Comparison of ENCODE assay signal across 8 mouse cellular contexts in the genomic region with DNA sequence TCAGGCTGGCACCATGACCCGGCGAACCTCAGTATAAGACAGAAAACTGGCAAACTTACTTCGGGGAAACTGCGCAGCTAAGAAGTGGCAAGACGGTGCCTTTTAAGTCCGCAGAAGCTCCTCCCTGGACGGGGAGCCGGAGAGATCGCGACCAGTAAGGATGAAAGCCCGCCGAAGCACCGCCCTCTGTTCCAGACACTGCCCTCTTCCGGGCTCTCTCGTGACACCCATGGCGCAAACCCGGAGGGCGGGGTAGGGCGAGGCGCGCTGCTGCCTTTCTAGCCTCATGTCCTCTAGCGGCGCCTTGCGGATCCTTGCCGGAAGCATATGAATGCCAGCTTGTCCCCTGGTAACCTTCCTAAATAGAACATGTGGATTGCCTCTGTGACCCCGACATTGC. TPM values are rescaled to one million over a fixed set of nuclear protein-coding genes. Genes with fewer than 3 reads are reported as not detected.
DNase-seq lines count a peak whose midpoint lies in the region; ATAC-seq lines count a peak whose summit lies in the region.

A gene (minus strand): TSS at position 179 of the 400 bp plus-strand sequence.

- H3K4me1 ChIP-seq in hindbrain, embryonic 11.5 days (replicated peaks; ENCODE audit: control insufficient read depth, insufficient read depth, low read length) = no peaks in the 10 kb centered on the region

- H3K9ac ChIP-seq in hindbrain, embryonic 11.5 days (ENCODE audit: low read depth, low read length) = peak within 1 kb of the TSS; percentile 55

- no peak within 1 kb of the TSS for H3K27ac ChIP-seq in hindbrain, embryonic 11.5 days (ENCODE audit: low read depth, low read length)

- WGBS in hindbrain, embryonic 11.5 days = 13% methylated on average over 24 of the region's 26 CpGs

- no peaks in the 10 kb centered on the region for H3K36me3 ChIP-seq in hindbrain, embryonic 11.5 days (ENCODE audit: control insufficient read depth, insufficient read depth, low read length)

- H3K9me3 ChIP-seq in hindbrain, embryonic 11.5 days (ENCODE audit: control insufficient read depth, low read length) = no peaks in the 10 kb centered on the region

- peak within 1 kb of the TSS; percentile 34 for H3K4me2 ChIP-seq in hindbrain, embryonic 11.5 days (replicated peaks; ENCODE audit: low read depth, low read length)

- no peaks in the 10 kb centered on the region for H3K27me3 ChIP-seq in hindbrain, embryonic 11.5 days (ENCODE audit: control insufficient read depth, insufficient read depth, low read length)

- peak; percentile 90 for DNase-seq in MN1 (ENCODE audit: low spot score)
- peak; percentile 92 for DNase-seq in cerebellum, adult 9-10 months
- peak; percentile 83 to 92 for DNase-seq in frontal cortex, adult 2 months (ENCODE audit: extremely low spot score in 1 of 2, low spot score in 1 of 2)
- peak; percentile 86 for DNase-seq in hindbrain, embryonic 11.5 days (ENCODE audit: low spot score)
- peak; percentile 82 to 86 for DNase-seq in layer of hippocampus, postnatal 10 days (ENCODE audit: low spot score in 2 of 2)
- peak; percentile 96 for DNase-seq in lung, postnatal 10 days
- peak; percentile 89 for DNase-seq in ovary, postnatal 36 days (ENCODE audit: low spot score)
- DNase-seq in thymus, postnatal 25 days = peak; percentile 90

- H3K4me3 ChIP-seq in hindbrain, embryonic 11.5 days (ENCODE audit: low read depth, low read length) = peak within 1 kb of the TSS; percentile 44

- ATAC-seq in hindbrain, embryonic 11.5 days (ENCODE audit: low FRiP score) = peak; percentile 99

RNA-seq across cellular contexts. Expression of the gene that starts here (rescaled TPM):
- 99.6 and 107 TPM in 2 replicates for polyA plus RNA-seq in frontal cortex, adult 2 months (2012; rRNA removed)
- 84.2 and 87.3 TPM in 2 replicates for polyA plus RNA-seq in hindbrain, embryonic 11.5 days (2014; fragmentation: Nextera tagmentation; extraction: Ambion mirVana)
- 10 to 100 TPM; 59.8 to 60.3 TPM for total RNA-seq in layer of hippocampus, postnatal 10 days (2021)
